17 mouse cellular contexts compared by ENCODE assay signal in the genomic region with DNA sequence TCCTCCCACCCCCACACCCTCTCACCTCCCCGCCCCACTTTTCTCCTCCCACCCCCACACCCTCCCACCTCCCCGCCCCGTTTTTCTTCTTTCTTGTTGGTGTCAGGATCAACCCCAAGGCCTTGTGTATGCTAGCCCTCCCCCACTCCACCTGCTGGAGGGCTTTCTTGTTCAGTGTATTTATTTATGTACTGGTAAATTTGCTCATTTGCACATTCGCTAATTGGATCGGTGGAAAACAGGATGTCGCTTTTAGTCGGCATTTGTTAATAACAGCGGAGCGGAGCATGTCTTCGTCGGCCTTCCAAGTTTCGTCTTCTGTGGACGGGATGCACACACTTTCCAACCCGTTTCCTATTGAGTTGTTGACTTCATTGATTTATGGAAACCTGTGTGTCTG.
"Had no signal": no experiment of that assay in that cellular context is flagged by ENCODE, and none has a peak within 500 bp of the region (broad histone marks: within the 10 kb centered on the region; RNA-seq: fewer than 3 reads in every experiment).

No protein-coding gene starts in this region.

- H3K4me1 ChIP-seq: lung, embryonic 15.5 days; megakaryocyte, embryonic 14.5 days; midbrain, embryonic 13.5 days; midbrain, embryonic 15.5 days; neural tube, embryonic 12.5 days; stomach, embryonic 15.5 days had no signal

- H3K4me2 ChIP-seq: lung, embryonic 15.5 days; midbrain, embryonic 11.5 days; midbrain, embryonic 13.5 days; midbrain, embryonic 15.5 days; neural tube, embryonic 12.5 days; stomach, embryonic 15.5 days had no signal

- H3K36me3 ChIP-seq: lung, embryonic 15.5 days; midbrain, embryonic 13.5 days; midbrain, embryonic 15.5 days; neural tube, embryonic 12.5 days; stomach, embryonic 15.5 days had no signal

- H3K4me3 ChIP-seq: lung, embryonic 15.5 days; megakaryocyte, embryonic 14.5 days; midbrain, embryonic 13.5 days; midbrain, embryonic 15.5 days; neural tube, embryonic 12.5 days; stomach, embryonic 15.5 days had no signal

- ATAC-seq: liver, postnatal 0 days; lung, postnatal 0 days; midbrain, embryonic 13.5 days; midbrain, embryonic 15.5 days had no signal

- DNase-seq: liver, postnatal 0 days; lung, adult 2 months; lung, postnatal 14 days; lung, postnatal 36 days; right cerebral cortex, postnatal 14 days; thymus, postnatal 14 days; thymus, postnatal 36 days had no signal

- H3K27me3 ChIP-seq: lung, embryonic 15.5 days; megakaryocyte, embryonic 14.5 days; midbrain, embryonic 13.5 days; midbrain, embryonic 15.5 days; neural tube, embryonic 12.5 days; stomach, embryonic 15.5 days had no signal

- H3K9me3 ChIP-seq: lung, embryonic 15.5 days; megakaryocyte, embryonic 14.5 days; midbrain, embryonic 13.5 days; midbrain, embryonic 15.5 days; neural tube, embryonic 12.5 days; stomach, embryonic 15.5 days had no signal

- H3K27ac ChIP-seq: lung, embryonic 15.5 days; macrophage; midbrain, embryonic 13.5 days; midbrain, embryonic 15.5 days; neural tube, embryonic 12.5 days; stomach, embryonic 15.5 days; stomach, postnatal 0 days had no signal

- H3K9ac ChIP-seq: liver, postnatal 0 days; lung, embryonic 15.5 days; midbrain, embryonic 13.5 days; midbrain, embryonic 15.5 days; neural tube, embryonic 12.5 days; stomach, embryonic 15.5 days had no signal
